Comparison of ENCODE assay signal across 8 mouse cellular contexts in the genomic region with DNA sequence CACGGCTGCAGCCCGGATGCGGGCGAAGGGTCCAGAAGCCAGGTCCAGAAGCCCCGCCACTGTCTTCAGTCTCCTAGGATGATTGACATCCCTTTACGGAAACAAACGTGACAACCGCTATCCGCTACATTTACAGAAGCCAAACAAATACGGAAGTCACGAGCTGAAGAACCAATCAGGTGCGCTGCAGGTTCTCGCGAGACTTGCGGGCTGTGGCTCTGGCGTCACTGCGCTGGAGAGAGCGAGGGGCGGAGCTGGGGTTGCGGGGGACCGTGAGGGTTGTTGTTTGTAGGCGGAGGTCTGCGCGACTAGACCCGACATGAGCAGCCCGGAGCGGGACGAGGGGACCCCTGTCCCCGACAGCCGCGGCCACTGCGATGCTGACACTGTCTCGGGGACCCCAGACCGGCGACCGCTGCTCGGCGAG. TPM values are rescaled to one million over a fixed set of nuclear protein-coding genes. Genes with fewer than 3 reads are reported as not detected.
DNase-seq lines count a peak whose midpoint lies in the region; ATAC-seq and TF ChIP-seq lines count a peak whose summit lies in the region.

Gene Tspyl1, plus strand, starts transcription at position 229 of the 427 bp plus-strand sequence.

- TF ChIP-seq CTCF in gastrocnemius, adult 2 months (IDR thresholded peaks at IDR 0.05), result no peak
- no peak for TF ChIP-seq CTCF in hindbrain, postnatal 0 days (IDR thresholded peaks at IDR 0.05; ENCODE audit: low read depth)
- TF ChIP-seq CTCF in left cerebral cortex, adult 2 months (IDR thresholded peaks at IDR 0.05), result no peak

- 0 out of 2 replicates have a peak, but pooled peaks cover under 1% of the 10 kb centered on the region for H3K36me3 ChIP-seq in hindbrain, postnatal 0 days (ENCODE audit: insufficient read depth, low read length)

- peak; percentile 99 for DNase-seq in ZHBTc4 (ENCODE audit: low read depth, low spot score)
- peak; percentile 98 for DNase-seq in gastrocnemius, adult 2 months
- DNase-seq in hindbrain, postnatal 0 days (ENCODE audit: low spot score), result peak; percentile 99
- DNase-seq in left cerebral cortex, adult 2 months (ENCODE audit: extremely low spot score in 1 of 2, low spot score in 2 of 2), result peak; percentile 97 to 98
- peak; percentile 99 for DNase-seq in right cerebral cortex, adult 2 months (ENCODE audit: low spot score in 2 of 2)
- peak; percentile 98 for DNase-seq in urinary bladder, postnatal 14 days (ENCODE audit: low spot score)

- intact Hi-C loops in gastrocnemius, adult 2 months (cut with DNase I), result loop anchor here (1.0 to 5.0 kb wide), 4 partner anchors 15 to 263 kb away; partner anchors contain the start of genes Calhm5, Rwdd1, Trappc3l and Tspyl4
- intact Hi-C loops in left cerebral cortex, adult 2 months (cut with DNase I), result loop anchor here (1.0 to 2.0 kb wide), 5 partner anchors 15 to 263 kb away; partner anchors contain the start of genes Calhm5, Dse, Rwdd1 and Trappc3l

- peak within 1 kb of the TSS; percentile 95 for H3K9ac ChIP-seq in hindbrain, postnatal 0 days (replicated peaks; ENCODE audit: low read length)

- no peaks in the 10 kb centered on the region for H3K27me3 ChIP-seq in hindbrain, postnatal 0 days (ENCODE audit: insufficient read depth, low read length)

- H3K27ac ChIP-seq in gastrocnemius, adult 2 months, result peak within 1 kb of the TSS; percentile 96
- H3K27ac ChIP-seq in hindbrain, postnatal 0 days, result peak within 1 kb of the TSS; percentile 80
- peak within 1 kb of the TSS; percentile 98 for H3K27ac ChIP-seq in left cerebral cortex, adult 2 months

- WGBS in hindbrain, postnatal 0 days, result under 1% methylated on average over 38 of the region's 38 CpGs

- H3K4me2 ChIP-seq in hindbrain, postnatal 0 days (ENCODE audit: low read depth, low read length), result peak within 1 kb of the TSS; percentile 87

- peak; percentile 89 for ATAC-seq in common myeloid progenitor, adult 5-6 weeks (replicated peaks; ENCODE audit: low read depth, poor library complexity, severe bottlenecking)
- ATAC-seq in hindbrain, postnatal 0 days, result peak; percentile 98
- ATAC-seq in megakaryocyte, adult 5-6 weeks (ENCODE audit: poor library complexity, severe bottlenecking), result peak; percentile 89

- H3K4me3 ChIP-seq in gastrocnemius, adult 2 months, result peak within 1 kb of the TSS; percentile 100
- peak within 1 kb of the TSS; percentile 79 for H3K4me3 ChIP-seq in hindbrain, postnatal 0 days (ENCODE audit: low read length)
- peak within 1 kb of the TSS; percentile 84 for H3K4me3 ChIP-seq in left cerebral cortex, adult 2 months

- 0 out of 2 replicates have a peak, but pooled peaks cover 6% of the 10 kb centered on the region for H3K4me1 ChIP-seq in hindbrain, postnatal 0 days (ENCODE audit: insufficient read depth, low read length)

- no peaks in the 10 kb centered on the region for H3K9me3 ChIP-seq in hindbrain, postnatal 0 days (ENCODE audit: low read length)

RNA-seq across cellular contexts. Expression of gene Tspyl1, which starts in this region (rescaled TPM):
- 54.7 and 57.7 TPM in 2 replicates for total RNA-seq in common myeloid progenitor, adult 5-6 weeks (2017)
- total RNA-seq in gastrocnemius, adult 2 months (2021), result 10 to 100 TPM; 54.4 to 57.2 TPM
- total RNA-seq in hindbrain, postnatal 0 days (2014; rRNA removed), result 75.1 and 81.5 TPM in 2 replicates
- 129 and 132 TPM in 2 replicates for polyA plus RNA-seq in hindbrain, postnatal 0 days (2015; fragmentation: Nextera tagmentation; extraction: Ambion mirVana)
- total RNA-seq in left cerebral cortex, adult 2 months (2021), result 100 to 1,000 TPM; 161 to 169 TPM
- 46.6 and 50.1 TPM in 2 replicates for total RNA-seq in megakaryocyte, adult 5-6 weeks (2015)
- total RNA-seq in megakaryocyte, adult 5-6 weeks (2017), result 52.3 and 60.5 TPM in 2 replicates

Comparison
In these comparisons a context has a peak if more than half of its experiments do, and no peak if none do; other contexts are left out.
1. Peak in every context shown above with its lines: DNase-seq, ATAC-seq, H3K4me3 ChIP-seq and H3K27ac ChIP-seq.